23 mouse cellular contexts compared by ENCODE assay signal in genomic region chr16:35749385-35749784, GRCm38 (mm10). TPM values are rescaled to one million over a fixed set of nuclear protein-coding genes. Genes with fewer than 3 reads are reported as not detected.
A peak's percentile ranks its signal among the peaks of the same experiment; 100 is the strongest.
DNase-seq lines count a peak whose midpoint lies in the region; ATAC-seq and TF ChIP-seq lines count a peak whose summit lies in the region.
"Had no signal": no experiment of that assay in that cellular context is flagged by ENCODE, and none has a peak within 500 bp of the region (broad histone marks: within the 10 kb centered on the region; RNA-seq: fewer than 3 reads in every experiment).

No protein-coding gene starts in this region.

- no peak overlapping the region for H3K27ac ChIP-seq in CH12.LX (ENCODE audit: insufficient read depth, low read depth)
- H3K27ac ChIP-seq: embryonic facial prominence, embryonic 13.5 days; embryonic facial prominence, embryonic 15.5 days; forebrain, embryonic 10.5 days; forebrain, embryonic 12.5 days had no signal

- intact Hi-C loops in heart, postnatal 10 days (cut with DNase I): no loop called here

- TF ChIP-seq RAD21 in CH12.LX (IDR thresholded peaks at IDR 0.05; ENCODE audit: low read depth, low read length): no peak

- no peaks in the 10 kb centered on the region for H3K27me3 ChIP-seq in CH12.LX (replicated peaks)
- H3K27me3 ChIP-seq: embryonic facial prominence, embryonic 13.5 days; embryonic facial prominence, embryonic 15.5 days; forebrain, embryonic 12.5 days had no signal

- H3K4me3 ChIP-seq in CH12.LX (replicated peaks in 1 of 3; ENCODE audit: low read depth in 2 of 3, low read length in 2 of 3, poor library complexity in 1 of 3): no peak overlapping the region
- H3K4me3 ChIP-seq: embryonic facial prominence, embryonic 13.5 days; embryonic facial prominence, embryonic 15.5 days; erythroblast, embryonic 14.5 days; forebrain, embryonic 10.5 days; forebrain, embryonic 12.5 days had no signal

- no peak for TF ChIP-seq EP300 in CH12.LX (IDR thresholded peaks at IDR 0.05; ENCODE audit: low read length)

- in situ Hi-C loops in CH12.LX (cut with MboI; ENCODE audit: low pct_ligation_motif_present, low pct_unique_long_range_greater_than_20kb, low sequenced_read_pairs): loop anchor here (10.0 kb wide), 1 partner anchor 185 kb away; the partner anchor contains the start of genes Dtx3l and Parp9

- no peak for TF ChIP-seq CTCF in CH12.LX (conservative IDR thresholded peaks at IDR 0.05 in 1 of 2, IDR thresholded peaks at IDR 0.05 in 1 of 2; ENCODE audit: low read depth in 2 of 2, low read length in 2 of 2)

- no peak for TF ChIP-seq POLR2A in CH12.LX (IDR thresholded peaks at IDR 0.05; ENCODE audit: low read depth, low read length)

- peak; percentile 83 for DNase-seq in heart, adult 11 months
- no peak for DNase-seq in heart, postnatal 10 days
- no peak for DNase-seq in CH12.LX (ENCODE audit: extremely low read depth)
- DNase-seq: adrenal gland, adult 8-10 months; adrenal gland, postnatal 14 days; adrenal gland, postnatal 36 days; cerebellum, adult 11-12 months; cerebellum, adult 2 months; cerebellum, adult 9-10 months; cerebellum, postnatal 10 days; cerebellum, postnatal 25 days; embryo, embryonic 11 days had no signal

- H3K79me2 ChIP-seq in CH12.LX (replicated peaks; ENCODE audit: control insufficient read depth, extremely low read depth, insufficient read depth, poor library complexity, severe bottlenecking): no peaks in the 10 kb centered on the region

- dilution Hi-C loops in CH12.LX (cut with MboI; ENCODE audit: extremely low pct_ligation_motif_present, extremely low pct_unique_long_range_greater_than_20kb, low sequenced_read_pairs): no loop called here

- no peaks in the 10 kb centered on the region for H3K9me3 ChIP-seq in CH12.LX (replicated peaks; ENCODE audit: low read length)
- H3K9me3 ChIP-seq: embryonic facial prominence, embryonic 13.5 days; embryonic facial prominence, embryonic 15.5 days; forebrain, embryonic 10.5 days; forebrain, embryonic 12.5 days had no signal

- no peak overlapping the region for H3K4me2 ChIP-seq in CH12.LX (ENCODE audit: insufficient read depth, low read depth, poor library complexity, severe bottlenecking)
- H3K4me2 ChIP-seq: embryonic facial prominence, embryonic 13.5 days; embryonic facial prominence, embryonic 15.5 days; forebrain, embryonic 12.5 days had no signal

- 0 out of 2 replicates have a peak overlapping the region, but pooled peaks have one; percentile 61 for H3K9ac ChIP-seq in CH12.LX (ENCODE audit: insufficient read depth, low read depth)
- H3K9ac ChIP-seq: embryonic facial prominence, embryonic 13.5 days; embryonic facial prominence, embryonic 15.5 days; forebrain, embryonic 12.5 days had no signal

- H3K36me3 ChIP-seq in CH12.LX (replicated peaks in 1 of 2; ENCODE audit: control insufficient read depth in 1 of 2, insufficient read depth in 1 of 2, low read length in 1 of 2): peaks cover 0 to 4% of the 10 kb centered on the region in 2 experiments
- H3K36me3 ChIP-seq: embryonic facial prominence, embryonic 15.5 days; forebrain, embryonic 10.5 days; forebrain, embryonic 12.5 days had no signal

- H3K4me1 ChIP-seq in CH12.LX (ENCODE audit: control insufficient read depth in 1 of 2, insufficient read depth in 2 of 2): peaks cover 7 to 62% of the 10 kb centered on the region in 2 experiments; a peak in 3 of 4 replicates
- H3K4me1 ChIP-seq: embryonic facial prominence, embryonic 13.5 days; forebrain, embryonic 12.5 days had no signal

- 0 out of 2 replicates have a peak, but pooled peaks have one; percentile 15 for ATAC-seq in common myeloid progenitor, adult 5-6 weeks (replicated peaks; ENCODE audit: low read depth, poor library complexity, severe bottlenecking)
- peak; percentile 36; the same call in 1 of the 2 replicates for ATAC-seq in megakaryocyte progenitor cell, adult 5-6 weeks (replicated peaks; ENCODE audit: poor library complexity)
- no peak for ATAC-seq in CD4-positive, CD25-positive, alpha-beta regulatory T cell, adult 4 months
- no peak for ATAC-seq in activated CD4-positive, CD25-positive, alpha-beta regulatory T cell, adult 4 months
- ATAC-seq: forebrain, embryonic 14.5 days; forebrain, embryonic 16.5 days had no signal

TF ChIP-seq in CH12.LX, 34 proteins besides CTCF, POLR2A, EP300 and RAD21:
- TF ChIP-seq SIN3A (IDR thresholded peaks at IDR 0.05; ENCODE audit: low read length): no peak
- no peak for TF ChIP-seq POLR2AphosphoS2 (IDR thresholded peaks at IDR 0.05; ENCODE audit: low read depth, low read length)
- TF ChIP-seq ZMIZ1 (IDR thresholded peaks at IDR 0.05; ENCODE audit: low read depth, low read length): 0 out of 2 replicates have a peak, but pooled peaks have one; percentile 24
- TF ChIP-seq PAX5 (IDR thresholded peaks at IDR 0.05; ENCODE audit: low read length): no peak
- TF ChIP-seq MYC (IDR thresholded peaks at IDR 0.05; ENCODE audit: low read depth, low read length): no peak
- no peak for TF ChIP-seq NRF1 (IDR thresholded peaks at IDR 0.05; ENCODE audit: low read depth, low read length)

RNA-seq across cellular contexts. Expression of gene Dirc2, which starts 19.8 kb away (rescaled TPM):
- total RNA-seq in heart, postnatal 10 days (2021): 10 to 100 TPM; 47.1 to 50.2 TPM
- total RNA-seq in CH12.LX (2012; rRNA removed) (5.7 and 6.4 TPM in 2 replicates), CH12.LX (2014; rRNA removed) (6.8 and 7.3 TPM in 2 replicates)
- 6.6 and 6.9 TPM in 2 replicates for polyA plus RNA-seq in CH12.LX (2012; ENCODE audit: insufficient read length, low read depth)
- total RNA-seq in common myeloid progenitor, adult 5-6 weeks (2017): 5.5 and 7.9 TPM in 2 replicates
- 24.3 and 25.5 TPM in 2 replicates for total RNA-seq in megakaryocyte progenitor cell, adult 5-6 weeks (2015)
- total RNA-seq in megakaryocyte progenitor cell, adult 5-6 weeks (2017): 13.2 and 15.3 TPM in 2 replicates
- 1 to 10 TPM; 2.2 to 5.6 TPM for polyA plus RNA-seq in CD4-positive, CD25-positive, alpha-beta regulatory T cell, adult 4 months (2017; shearing (Covaris generic))
- polyA plus RNA-seq in activated CD4-positive, CD25-positive, alpha-beta regulatory T cell, adult 4 months (2017; shearing (Covaris generic)): 1 to 10 TPM; 1.9 to 2.5 TPM

RNA-seq across cellular contexts. Expression of gene Hspbap1, which starts 20.8 kb away (rescaled TPM):
- total RNA-seq in heart, postnatal 10 days (2021): 1 to 10 TPM; 2.8 to 3.8 TPM
- total RNA-seq in CH12.LX (2012; rRNA removed) (15.9 and 18.3 TPM in 2 replicates), CH12.LX (2014; rRNA removed) (12.1 and 13.6 TPM in 2 replicates)
- polyA plus RNA-seq in CH12.LX (2012; ENCODE audit: insufficient read length, low read depth): 15.3 and 17.6 TPM in 2 replicates
- total RNA-seq in common myeloid progenitor, adult 5-6 weeks (2017): 2.5 and 4.5 TPM in 2 replicates
- 1.2 and 3.6 TPM in 2 replicates for total RNA-seq in megakaryocyte progenitor cell, adult 5-6 weeks (2015)
- 3.8 and 4.1 TPM in 2 replicates for total RNA-seq in megakaryocyte progenitor cell, adult 5-6 weeks (2017)
- polyA plus RNA-seq in CD4-positive, CD25-positive, alpha-beta regulatory T cell, adult 4 months (2017; shearing (Covaris generic)): 10 to 100 TPM; 35.1 to 36.3 TPM
- polyA plus RNA-seq in activated CD4-positive, CD25-positive, alpha-beta regulatory T cell, adult 4 months (2017; shearing (Covaris generic)): 10 to 100 TPM; 22.4 to 28.9 TPM

Comparison
In these comparisons a context has a peak if more than half of its experiments do, and no peak if none do; other contexts are left out.
1. ATAC-seq: peak in common myeloid progenitor, adult 5-6 weeks (single experiment) and megakaryocyte progenitor cell, adult 5-6 weeks (single experiment); none in CD4-positive, CD25-positive, alpha-beta regulatory T cell, adult 4 months (single experiment) and activated CD4-positive, CD25-positive, alpha-beta regulatory T cell, adult 4 months (single experiment).